Mouse (Mus musculus): ENCODE data around the gene Olfr1023. TPM values are rescaled to one million over a fixed set of nuclear protein-coding genes. Genes with fewer than 3 reads are reported as not detected.

The Olfr1023 gene
- polyA plus RNA-seq (2015; fragmentation: Nextera tagmentation; extraction: Ambion mirVana), result not detected in 2 replicates

DNA sequence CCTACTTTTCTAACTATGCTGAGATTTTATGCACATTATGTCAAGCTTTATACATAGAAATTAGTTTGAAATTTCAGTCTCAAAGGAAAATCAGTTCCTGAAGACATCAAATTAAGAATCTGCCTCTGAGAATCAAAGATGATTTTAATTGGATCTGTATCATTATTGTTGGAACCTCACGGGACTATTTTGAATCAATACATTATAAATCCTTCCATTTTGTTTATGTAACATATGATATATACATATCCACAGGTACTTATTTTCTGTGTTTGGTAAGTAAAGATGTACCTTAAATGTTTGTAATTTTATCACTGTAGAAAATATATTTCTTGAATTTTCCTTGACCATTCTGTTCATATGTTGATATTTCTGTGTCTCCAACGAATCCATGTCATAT, at the start of gene Olfr1023:
Gene Olfr1023, plus strand, starts transcription at position 301 of the 400 bp plus-strand sequence.
- 72% methylated on average over 2 of the region's 2 CpGs for WGBS
- Histone ChIP-seq H3K9me3 (no peaks in the 10 kb centered on the region), H3K36me3 (no peaks in the 10 kb centered on the region), H3K9ac (no peak within 1 kb of the TSS), H3K4me2 (no peak within 1 kb of the TSS), H3K4me3 (no peak within 1 kb of the TSS), H3K27ac (no peak within 1 kb of the TSS), H3K4me1 (no peaks in the 10 kb centered on the region), H3K27me3 (no peaks in the 10 kb centered on the region)
- ATAC-seq (ENCODE audit: insufficient number of reproducible peaks, insufficient read depth, low FRiP score, low TSS enrichment, low read depth), result no peak

DNA sequence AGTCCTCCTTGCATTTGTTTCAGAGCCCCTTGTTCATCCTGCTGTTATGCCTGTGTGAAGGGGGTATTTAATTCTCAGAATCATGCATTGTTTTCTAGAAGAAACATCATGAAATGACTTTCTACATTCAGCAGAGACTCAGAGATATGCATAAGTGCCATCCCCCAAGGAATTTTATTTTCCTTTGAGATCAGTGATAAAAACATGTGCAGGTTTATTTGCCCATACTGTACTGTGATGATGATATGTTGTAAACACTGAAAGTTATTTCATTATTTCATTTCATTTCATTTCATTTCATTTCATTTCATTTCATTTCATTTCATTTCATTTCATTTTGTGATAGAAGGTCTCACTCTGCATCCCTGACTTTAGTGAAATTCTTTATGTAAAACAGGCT, 40.1 kb upstream of the Olfr1023 start, which contains the start of gene Olfr1019:
Gene Olfr1019, minus strand, starts transcription at position 101 of the 400 bp plus-strand sequence.
- Histone ChIP-seq H3K27me3 (no peaks in the 10 kb centered on the region), H3K9me3 (no peaks in the 10 kb centered on the region), H3K36me3 (no peaks in the 10 kb centered on the region), H3K4me1 (no peaks in the 10 kb centered on the region), H3K27ac (no peak within 1 kb of the TSS), H3K4me2 (no peak within 1 kb of the TSS), H3K9ac (no peak within 1 kb of the TSS), H3K4me3 (no peak within 1 kb of the TSS)
- no peak for ATAC-seq (ENCODE audit: insufficient number of reproducible peaks, insufficient read depth, low FRiP score, low TSS enrichment, low read depth)

DNA sequence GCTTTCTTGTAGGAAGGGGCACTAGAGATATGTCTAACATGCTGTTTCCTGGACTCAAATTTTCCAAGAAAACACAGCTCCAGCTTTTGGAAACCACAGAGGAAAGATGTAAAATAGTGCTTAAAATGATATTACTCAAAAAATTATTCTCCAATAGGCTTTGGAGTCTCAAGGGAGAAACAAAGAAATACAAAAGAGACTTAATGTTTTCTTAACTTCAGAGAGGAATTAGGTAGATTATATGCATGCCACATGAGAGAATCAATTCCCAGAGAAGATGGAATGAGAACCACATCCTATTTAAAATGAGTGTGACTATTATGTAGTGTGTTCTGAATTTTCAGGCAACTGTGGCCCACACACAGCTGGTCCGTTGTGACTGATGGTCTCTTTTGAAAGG, 38.7 kb upstream of the Olfr1023 start, which contains the start of gene Olfr1020:
Gene Olfr1020, plus strand, starts transcription at position 301 of the 400 bp plus-strand sequence.
- Histone ChIP-seq H3K4me1 (no peaks in the 10 kb centered on the region), H3K36me3 (no peaks in the 10 kb centered on the region), H3K27ac (no peak within 1 kb of the TSS), H3K9ac (no peak within 1 kb of the TSS), H3K4me2 (no peak within 1 kb of the TSS), H3K9me3 (no peaks in the 10 kb centered on the region), H3K27me3 (no peaks in the 10 kb centered on the region), H3K4me3 (no peak within 1 kb of the TSS)
- no peak for ATAC-seq (ENCODE audit: insufficient number of reproducible peaks, insufficient read depth, low FRiP score, low TSS enrichment, low read depth)
- 60% methylated on average over 1 of the region's 1 CpGs for WGBS

DNA sequence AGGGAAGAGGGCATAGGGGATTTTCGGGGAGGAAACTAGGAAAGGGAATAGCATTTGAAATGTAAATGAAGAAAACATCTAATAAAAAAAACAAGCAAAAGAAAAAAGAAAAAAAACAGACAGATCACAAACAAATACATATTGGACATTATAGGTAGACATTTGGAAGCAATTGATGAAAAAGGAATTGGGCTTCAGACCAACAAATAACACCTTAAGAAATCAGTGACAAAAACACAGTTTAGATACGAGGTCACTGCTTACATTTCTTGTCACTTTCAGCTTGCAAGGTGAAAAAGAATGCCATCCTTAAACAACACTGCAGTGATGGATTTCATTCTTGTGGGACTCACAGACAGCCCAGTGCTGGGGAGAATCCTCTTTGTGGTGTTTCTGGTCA, 17.1 kb upstream of the Olfr1023 start, which contains the start of gene Olfr1022:
Gene Olfr1022, plus strand, starts transcription at position 301 of the 400 bp plus-strand sequence.
- H3K9ac ChIP-seq, result no peak within 1 kb of the TSS
- no peaks in the 10 kb centered on the region for H3K27me3 ChIP-seq
- H3K27ac ChIP-seq, result no peak within 1 kb of the TSS
- no peak for ATAC-seq (ENCODE audit: insufficient number of reproducible peaks, insufficient read depth, low FRiP score, low TSS enrichment, low read depth)
- no peak within 1 kb of the TSS for H3K4me3 ChIP-seq
- no peaks in the 10 kb centered on the region for H3K9me3 ChIP-seq
- H3K36me3 ChIP-seq, result no peaks in the 10 kb centered on the region
- no peak within 1 kb of the TSS for H3K4me2 ChIP-seq
- H3K4me1 ChIP-seq, result no peaks in the 10 kb centered on the region
- 63% methylated on average over 2 of the region's 2 CpGs for WGBS

DNA sequence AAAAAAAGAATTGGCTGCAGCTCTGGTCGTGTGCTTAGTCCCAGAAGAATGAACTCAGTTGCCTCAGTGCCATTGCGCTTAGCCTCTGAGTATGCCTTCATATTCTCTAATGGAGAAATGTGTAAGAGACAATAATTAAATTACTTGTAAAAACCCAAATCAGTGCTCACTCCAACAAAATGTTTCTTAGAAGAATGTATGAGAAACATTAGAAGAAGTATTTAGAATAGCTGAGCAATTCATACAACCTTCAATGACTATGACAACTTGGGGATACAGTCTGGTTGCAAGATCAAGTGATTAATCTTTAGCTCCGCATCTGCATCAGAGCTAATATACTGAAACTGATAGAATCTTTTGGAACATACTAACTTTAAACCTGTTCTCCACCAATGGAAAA, 19.5 kb downstream of the Olfr1023 start, which contains the start of gene Olfr1024:
Gene Olfr1024, minus strand, starts transcription at position 101 of the 400 bp plus-strand sequence.
- Histone ChIP-seq H3K4me3 (no peak within 1 kb of the TSS), H3K27me3 (no peaks in the 10 kb centered on the region), H3K4me1 (no peaks in the 10 kb centered on the region), H3K36me3 (no peaks in the 10 kb centered on the region), H3K9me3 (peaks cover 5% of the 10 kb centered on the region; the same call in 1 of the 2 replicates), H3K9ac (no peak within 1 kb of the TSS), H3K27ac (no peak within 1 kb of the TSS), H3K4me2 (no peak within 1 kb of the TSS)
- 84% methylated on average over 3 of the region's 3 CpGs for WGBS
- ATAC-seq (ENCODE audit: insufficient number of reproducible peaks, insufficient read depth, low FRiP score, low TSS enrichment, low read depth), result no peak

DNA sequence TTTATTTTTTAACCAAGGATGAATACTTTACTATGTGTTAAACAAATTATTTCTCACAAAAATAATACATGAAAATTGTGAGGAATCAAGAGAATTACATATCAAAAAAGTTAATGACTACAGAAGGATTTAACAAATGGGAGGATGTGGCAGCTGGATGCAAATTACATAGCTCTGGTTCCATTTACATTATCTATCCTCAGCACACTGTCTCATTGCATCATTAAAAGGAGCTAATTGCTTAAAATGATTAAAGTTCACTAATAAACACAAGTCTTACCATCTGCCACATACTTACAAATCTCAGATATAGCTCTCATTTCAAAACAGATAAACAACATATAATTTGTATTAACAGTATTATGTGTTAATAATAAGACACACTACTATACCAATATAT, 27.8 kb downstream of the Olfr1023 start:
- Histone ChIP-seq H3K27ac (no peak overlapping the region), H3K27me3 (no peaks in the 10 kb centered on the region), H3K4me1 (no peaks in the 10 kb centered on the region), H3K9me3 (no peaks in the 10 kb centered on the region), H3K9ac (no peak overlapping the region), H3K4me2 (no peak overlapping the region), H3K4me3 (no peak overlapping the region), H3K36me3 (no peaks in the 10 kb centered on the region)
- no peak for ATAC-seq (ENCODE audit: insufficient number of reproducible peaks, insufficient read depth, low FRiP score, low TSS enrichment, low read depth)

DNA sequence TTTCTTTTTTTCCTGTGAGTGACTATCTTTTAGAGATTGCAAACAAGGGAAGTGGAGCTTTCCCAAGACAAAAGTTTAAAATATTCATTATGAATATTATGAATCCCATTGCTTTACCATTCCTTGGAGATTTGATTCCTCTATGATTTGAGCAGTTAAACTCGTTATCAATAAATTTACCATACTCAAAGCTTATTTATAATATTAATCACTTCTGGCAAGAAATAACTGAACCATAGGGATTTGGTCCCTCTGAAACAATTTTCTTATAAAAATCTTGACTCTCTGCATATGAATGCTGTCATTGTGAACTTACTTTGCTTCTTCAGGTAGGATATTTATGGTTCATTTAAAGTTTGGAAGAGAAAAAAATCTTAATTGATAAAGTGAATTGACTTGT, 29.5 kb downstream of the Olfr1023 start, which contains the start of gene Olfr1025-ps1:
Gene Olfr1025-ps1, plus strand, starts transcription at position 301 of the 400 bp plus-strand sequence.
- H3K4me3 ChIP-seq, result no peak within 1 kb of the TSS
- WGBS, result 56% methylated on average over 1 of the region's 1 CpGs
- no peak for ATAC-seq (ENCODE audit: insufficient number of reproducible peaks, insufficient read depth, low FRiP score, low TSS enrichment, low read depth)
- H3K4me2 ChIP-seq, result no peak within 1 kb of the TSS
- H3K27ac ChIP-seq, result no peak within 1 kb of the TSS
- no peaks in the 10 kb centered on the region for H3K4me1 ChIP-seq
- no peak within 1 kb of the TSS for H3K9ac ChIP-seq
- H3K36me3 ChIP-seq, result no peaks in the 10 kb centered on the region
- H3K9me3 ChIP-seq, result no peaks in the 10 kb centered on the region
- no peaks in the 10 kb centered on the region for H3K27me3 ChIP-seq

DNA sequence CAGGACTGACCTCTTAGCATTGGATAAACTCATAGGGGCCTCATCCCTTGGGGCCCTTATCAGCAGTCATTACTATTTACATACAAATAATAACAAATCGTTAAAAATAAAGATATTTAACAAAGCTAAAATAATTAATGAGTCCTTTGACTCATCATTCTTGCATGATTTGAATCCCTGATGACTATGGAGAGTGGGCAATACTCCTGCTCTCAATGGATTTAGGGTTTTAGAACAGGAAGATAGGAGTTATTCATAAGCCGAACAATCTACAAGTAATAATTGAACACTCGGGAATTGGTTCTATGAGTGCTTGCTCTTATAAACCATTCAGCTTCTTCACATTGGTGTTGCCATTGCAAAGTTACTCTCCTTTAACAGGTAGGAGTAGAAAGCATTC, 35.8 kb downstream of the Olfr1023 start, which contains the start of gene Olfr1026:
Gene Olfr1026, plus strand, starts transcription at position 301 of the 400 bp plus-strand sequence.
- Histone ChIP-seq H3K9me3 (no peaks in the 10 kb centered on the region), H3K27me3 (no peaks in the 10 kb centered on the region), H3K4me2 (no peak within 1 kb of the TSS), H3K36me3 (no peaks in the 10 kb centered on the region), H3K4me3 (no peak within 1 kb of the TSS), H3K4me1 (no peaks in the 10 kb centered on the region), H3K9ac (no peak within 1 kb of the TSS), H3K27ac (no peak within 1 kb of the TSS)
- no peak for ATAC-seq (ENCODE audit: insufficient number of reproducible peaks, insufficient read depth, low FRiP score, low TSS enrichment, low read depth)
- 88% methylated on average over 3 of the region's 3 CpGs for WGBS

Other genes starting within 250 kb of the Olfr1023 start
- gene Olfr1002, start 234.9 kb upstream of the Olfr1023 start, polyA plus RNA-seq (2015; fragmentation: Nextera tagmentation; extraction: Ambion mirVana), result not detected in 2 replicates
- not detected in 2 replicates for gene Olfr154, start 221.2 kb upstream of the Olfr1023 start, polyA plus RNA-seq (2015; fragmentation: Nextera tagmentation; extraction: Ambion mirVana)
- not detected in 2 replicates for gene Olfr1006, start 206.9 kb upstream of the Olfr1023 start, polyA plus RNA-seq (2015; fragmentation: Nextera tagmentation; extraction: Ambion mirVana)
- not detected in 2 replicates for gene Olfr1008, start 196.2 kb upstream of the Olfr1023 start, polyA plus RNA-seq (2015; fragmentation: Nextera tagmentation; extraction: Ambion mirVana)
- gene Olfr1009, start 170.2 kb upstream of the Olfr1023 start, polyA plus RNA-seq (2015; fragmentation: Nextera tagmentation; extraction: Ambion mirVana), result not detected in 2 replicates
- not detected in 2 replicates for gene Olfr1012, start 122.9 kb upstream of the Olfr1023 start, polyA plus RNA-seq (2015; fragmentation: Nextera tagmentation; extraction: Ambion mirVana)
- not detected in 2 replicates for gene Olfr1013, start 118.5 kb upstream of the Olfr1023 start, polyA plus RNA-seq (2015; fragmentation: Nextera tagmentation; extraction: Ambion mirVana)
- not detected in 2 replicates for gene Olfr1014, start 112.9 kb upstream of the Olfr1023 start, polyA plus RNA-seq (2015; fragmentation: Nextera tagmentation; extraction: Ambion mirVana)
- gene Olfr1015, start 103.6 kb upstream of the Olfr1023 start, polyA plus RNA-seq (2015; fragmentation: Nextera tagmentation; extraction: Ambion mirVana), result not detected in 2 replicates
- gene Olfr1016, start 83.1 kb upstream of the Olfr1023 start, polyA plus RNA-seq (2015; fragmentation: Nextera tagmentation; extraction: Ambion mirVana), result not detected in 2 replicates
- not detected in 2 replicates for gene Olfr1018, start 67.2 kb upstream of the Olfr1023 start, polyA plus RNA-seq (2015; fragmentation: Nextera tagmentation; extraction: Ambion mirVana)
- not detected in 2 replicates for gene Olfr1019, start 40.2 kb upstream of the Olfr1023 start, polyA plus RNA-seq (2015; fragmentation: Nextera tagmentation; extraction: Ambion mirVana)
- gene Olfr1020, start 38.6 kb upstream of the Olfr1023 start, polyA plus RNA-seq (2015; fragmentation: Nextera tagmentation; extraction: Ambion mirVana), result not detected in 2 replicates
- gene Olfr1022, start 17.0 kb upstream of the Olfr1023 start, polyA plus RNA-seq (2015; fragmentation: Nextera tagmentation; extraction: Ambion mirVana), result not detected in 2 replicates
- not detected in 2 replicates for gene Olfr1024, start 19.4 kb downstream of the Olfr1023 start, polyA plus RNA-seq (2015; fragmentation: Nextera tagmentation; extraction: Ambion mirVana)
- 0.22 TPM in 1 of 2 replicates, not detected in the other for gene Olfr1025-ps1, start 29.6 kb downstream of the Olfr1023 start, polyA plus RNA-seq (2015; fragmentation: Nextera tagmentation; extraction: Ambion mirVana)
- not detected in 2 replicates for gene Olfr1026, start 35.9 kb downstream of the Olfr1023 start, polyA plus RNA-seq (2015; fragmentation: Nextera tagmentation; extraction: Ambion mirVana)
- not detected in 2 replicates for gene Olfr1028, start 64.8 kb downstream of the Olfr1023 start, polyA plus RNA-seq (2015; fragmentation: Nextera tagmentation; extraction: Ambion mirVana)
- not detected in 2 replicates for gene Olfr1029, start 88.3 kb downstream of the Olfr1023 start, polyA plus RNA-seq (2015; fragmentation: Nextera tagmentation; extraction: Ambion mirVana)
- not detected in 2 replicates for gene Olfr1030, start 93.6 kb downstream of the Olfr1023 start, polyA plus RNA-seq (2015; fragmentation: Nextera tagmentation; extraction: Ambion mirVana)
- gene Olfr1031, start 104.7 kb downstream of the Olfr1023 start, polyA plus RNA-seq (2015; fragmentation: Nextera tagmentation; extraction: Ambion mirVana), result not detected in 2 replicates
- not detected in 2 replicates for gene Olfr1032, start 119.9 kb downstream of the Olfr1023 start, polyA plus RNA-seq (2015; fragmentation: Nextera tagmentation; extraction: Ambion mirVana)
- gene Olfr1033, start 135.0 kb downstream of the Olfr1023 start, polyA plus RNA-seq (2015; fragmentation: Nextera tagmentation; extraction: Ambion mirVana), result 0.41 and 0.43 TPM in 2 replicates
- not detected in 2 replicates for gene Olfr1034, start 160.2 kb downstream of the Olfr1023 start, polyA plus RNA-seq (2015; fragmentation: Nextera tagmentation; extraction: Ambion mirVana)
- 0.06 TPM in 1 of 2 replicates, not detected in the other for gene Olfr1036, start 188.4 kb downstream of the Olfr1023 start, polyA plus RNA-seq (2015; fragmentation: Nextera tagmentation; extraction: Ambion mirVana)
- gene Olfr1037, start 201.7 kb downstream of the Olfr1023 start, polyA plus RNA-seq (2015; fragmentation: Nextera tagmentation; extraction: Ambion mirVana), result not detected in 2 replicates